Mouse (Mus musculus): ENCODE measurements around the gene Trim29. TPM values are rescaled to one million over a fixed set of nuclear protein-coding genes. Genes with fewer than 3 reads are reported as not detected.

Trim29 gene
- polyA plus RNA-seq, 1 experiment from 2014 or later = 0.13 TPM

GRCm38 (mm10) chr9:43286870-43287269 is 23.8 kb upstream of the Trim29 start:
- H3K79me2 ChIP-seq (ENCODE audit: inconsistent target) = no peaks in the 10 kb centered on the region
- no peak overlapping the region for H3K27ac ChIP-seq
- no peaks in the 10 kb centered on the region for H3K36me3 ChIP-seq (ENCODE audit: inconsistent target)
- H3K4me3 ChIP-seq (ENCODE audit: inconsistent target) = no peak overlapping the region
- 10% methylated on average over 19 of the region's 20 CpGs for WGBS (ENCODE audit: missing documents)

GRCm38 (mm10) chr9:43293058-43293457 is 17.6 kb upstream of the Trim29 start:
- H3K36me3 ChIP-seq (ENCODE audit: inconsistent target) = no peaks in the 10 kb centered on the region
- H3K79me2 ChIP-seq (ENCODE audit: inconsistent target) = no peaks in the 10 kb centered on the region
- no peak overlapping the region for H3K27ac ChIP-seq
- no peak overlapping the region for H3K4me3 ChIP-seq (ENCODE audit: inconsistent target)
- 94% methylated on average over 6 of the region's 6 CpGs for WGBS (ENCODE audit: missing documents)

- 50% methylated on average over 10 of the region's 10 CpGs for WGBS (ENCODE audit: missing documents)
- H3K27ac ChIP-seq = peak overlapping the region; percentile 64
- no peaks in the 10 kb centered on the region for H3K36me3 ChIP-seq (ENCODE audit: inconsistent target)
- no peaks in the 10 kb centered on the region for H3K79me2 ChIP-seq (ENCODE audit: inconsistent target)
- no peak overlapping the region for H3K4me3 ChIP-seq (ENCODE audit: inconsistent target)
Observed at GRCm38 (mm10) chr9:43300394-43300793, 10.3 kb upstream of the Trim29 start.

- no peaks in the 10 kb centered on the region for H3K79me2 ChIP-seq (ENCODE audit: inconsistent target)
- H3K27ac ChIP-seq = peak overlapping the region; percentile 54
- WGBS (ENCODE audit: missing documents) = 67% methylated on average over 4 of the region's 4 CpGs
- no peak overlapping the region for H3K4me3 ChIP-seq (ENCODE audit: inconsistent target)
- no peaks in the 10 kb centered on the region for H3K36me3 ChIP-seq (ENCODE audit: inconsistent target)
Observed at GRCm38 (mm10) chr9:43302989-43303388, 7.7 kb upstream of the Trim29 start.

GRCm38 (mm10) chr9:43305882-43306281 is 4.8 kb upstream of the Trim29 start:
- Histone ChIP-seq H3K4me3 (ENCODE audit: inconsistent target) (no peak overlapping the region), H3K27ac (peak overlapping the region; percentile 24; the same call in 1 of the 2 replicates), H3K79me2 (ENCODE audit: inconsistent target) (no peaks in the 10 kb centered on the region), H3K36me3 (ENCODE audit: inconsistent target) (no peaks in the 10 kb centered on the region)
- 19% methylated on average over 6 of the region's 6 CpGs for WGBS (ENCODE audit: missing documents)

DNA sequence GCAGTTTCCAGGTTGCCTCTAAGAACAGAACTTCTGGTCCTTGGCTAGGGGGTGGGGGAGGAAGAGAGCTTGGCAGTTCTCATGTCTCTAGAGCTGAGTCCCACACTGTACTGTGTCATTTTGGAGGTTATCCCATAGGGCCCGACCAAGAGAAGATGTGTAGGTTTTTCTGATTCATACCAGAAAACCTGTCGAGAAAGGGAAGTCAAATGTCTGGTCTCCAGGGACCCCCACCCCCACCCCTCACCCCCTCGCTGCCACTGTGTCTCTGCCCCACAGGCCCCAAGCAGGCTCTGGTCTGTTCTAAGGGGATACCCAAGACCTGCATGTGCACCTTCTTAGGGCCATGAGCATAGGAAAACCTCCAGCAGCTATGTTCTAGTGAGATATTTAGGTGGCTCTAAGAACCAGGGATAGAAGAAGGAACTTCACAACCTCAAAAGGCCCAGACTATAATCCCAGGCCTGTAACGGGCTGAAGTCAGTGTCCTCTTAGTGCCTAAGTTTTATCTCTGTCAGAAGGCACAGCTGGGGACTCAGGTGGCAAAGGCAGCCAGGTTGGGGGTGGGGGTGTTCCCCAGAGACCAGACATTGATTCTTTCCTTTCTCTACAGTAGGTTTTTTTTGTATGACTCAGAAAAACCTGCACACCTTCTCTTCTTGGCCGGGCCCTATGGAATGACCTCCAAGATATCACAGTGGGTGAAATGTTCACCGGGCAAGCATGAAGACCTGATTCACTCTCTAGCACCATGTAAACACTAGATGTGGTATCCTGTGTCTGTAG is 1.4 kb upstream of the Trim29 start:
- H3K36me3 ChIP-seq (ENCODE audit: inconsistent target) = no peaks in the 10 kb centered on the region
- no peak overlapping the region for H3K27ac ChIP-seq
- 91% methylated on average over 5 of the region's 6 CpGs for WGBS (ENCODE audit: missing documents)
- no peak overlapping the region for H3K4me3 ChIP-seq (ENCODE audit: inconsistent target)
- H3K79me2 ChIP-seq (ENCODE audit: inconsistent target) = no peaks in the 10 kb centered on the region

- no peaks in the 10 kb centered on the region for H3K79me2 ChIP-seq (ENCODE audit: inconsistent target)
- WGBS (ENCODE audit: missing documents) = 88% methylated on average over 7 of the region's 7 CpGs
- H3K36me3 ChIP-seq (ENCODE audit: inconsistent target) = no peaks in the 10 kb centered on the region
- H3K27ac ChIP-seq = no peak overlapping the region
- no peak overlapping the region for H3K4me3 ChIP-seq (ENCODE audit: inconsistent target)
Observed at GRCm38 (mm10) chr9:43312190-43312589, 1.5 kb downstream of the Trim29 start.

DNA sequence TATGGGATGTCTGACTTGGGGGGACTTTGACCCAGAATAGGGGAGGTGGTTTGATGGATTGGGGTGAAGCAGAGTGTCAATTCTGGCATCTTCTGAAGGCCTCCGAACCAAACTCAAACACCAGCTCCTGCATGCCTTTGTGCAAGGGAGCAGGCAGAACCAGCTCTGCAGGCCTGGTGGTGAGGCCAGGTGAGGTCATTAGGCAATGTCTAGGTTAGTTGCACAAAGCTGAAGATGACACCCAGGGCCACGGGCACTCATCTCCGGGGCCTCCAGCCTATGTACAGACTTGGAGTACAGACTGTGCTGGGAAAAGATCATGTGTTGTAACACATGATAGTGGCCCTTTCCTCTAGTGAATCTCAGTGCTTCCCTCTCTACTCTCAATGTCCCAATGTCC is 3.2 kb downstream of the Trim29 start:
- WGBS (ENCODE audit: missing documents) = 95% methylated on average over 3 of the region's 3 CpGs
- H3K4me3 ChIP-seq (ENCODE audit: inconsistent target) = no peak overlapping the region
- no peaks in the 10 kb centered on the region for H3K79me2 ChIP-seq (ENCODE audit: inconsistent target)
- no peaks in the 10 kb centered on the region for H3K36me3 ChIP-seq (ENCODE audit: inconsistent target)
- H3K27ac ChIP-seq = no peak overlapping the region

GRCm38 (mm10) chr9:43315320-43315950 is 4.8 kb downstream of the Trim29 start:
- Histone ChIP-seq H3K79me2 (ENCODE audit: inconsistent target) (no peaks in the 10 kb centered on the region), H3K36me3 (ENCODE audit: inconsistent target) (no peaks in the 10 kb centered on the region), H3K4me3 (ENCODE audit: inconsistent target) (no peak overlapping the region), H3K27ac (no peak overlapping the region)
- WGBS (ENCODE audit: missing documents) = 74% methylated on average over 3 of the region's 3 CpGs

DNA sequence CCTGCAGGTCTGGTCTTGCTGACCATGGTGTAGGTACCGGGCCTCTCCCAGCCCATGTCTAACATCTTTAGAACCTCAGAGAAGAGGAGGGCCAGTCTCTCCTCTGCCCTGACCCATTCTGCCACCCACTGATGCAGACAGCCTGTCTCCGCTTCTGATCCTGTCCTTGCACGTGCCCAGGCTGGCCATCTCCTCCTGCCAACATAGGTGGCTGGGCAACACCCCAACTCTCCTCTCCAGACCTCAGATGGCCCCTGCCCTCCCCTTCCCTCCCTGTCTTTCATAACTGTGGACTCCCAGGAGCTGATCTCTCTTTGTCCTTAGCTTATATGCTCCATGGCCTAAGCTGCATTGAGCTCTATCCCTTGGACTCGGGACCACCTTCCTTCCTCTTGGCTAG is 5.8 kb downstream of the Trim29 start:
- H3K4me3 ChIP-seq (ENCODE audit: inconsistent target) = no peak overlapping the region
- no peak overlapping the region for H3K27ac ChIP-seq
- H3K36me3 ChIP-seq (ENCODE audit: inconsistent target) = no peaks in the 10 kb centered on the region
- H3K79me2 ChIP-seq (ENCODE audit: inconsistent target) = no peaks in the 10 kb centered on the region
- 88% methylated on average over 4 of the region's 4 CpGs for WGBS (ENCODE audit: missing documents)

DNA sequence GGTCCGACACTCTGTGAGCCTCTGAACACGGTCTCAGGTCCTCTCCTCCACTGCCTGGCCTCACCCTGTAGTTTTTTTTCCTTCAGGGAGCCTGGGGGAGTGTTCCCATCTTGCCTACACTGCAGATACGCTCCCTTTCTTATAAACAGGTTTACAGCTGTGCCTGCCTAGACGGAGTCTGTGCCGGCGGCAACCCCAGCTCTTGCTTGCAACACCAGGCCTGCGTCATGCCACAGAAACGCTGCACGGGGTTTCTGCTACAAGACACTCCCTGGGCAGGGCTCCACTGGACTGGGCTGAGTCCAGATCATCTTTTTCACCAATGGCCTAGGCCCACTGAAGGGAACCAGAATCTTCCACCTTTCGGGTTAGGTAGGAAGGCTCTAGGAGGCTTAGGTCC is 8.0 kb downstream of the Trim29 start:
- H3K27ac ChIP-seq = no peak overlapping the region
- no peak overlapping the region for H3K4me3 ChIP-seq (ENCODE audit: inconsistent target)
- H3K79me2 ChIP-seq (ENCODE audit: inconsistent target) = no peaks in the 10 kb centered on the region
- no peaks in the 10 kb centered on the region for H3K36me3 ChIP-seq (ENCODE audit: inconsistent target)
- 85% methylated on average over 10 of the region's 10 CpGs for WGBS (ENCODE audit: missing documents)

DNA sequence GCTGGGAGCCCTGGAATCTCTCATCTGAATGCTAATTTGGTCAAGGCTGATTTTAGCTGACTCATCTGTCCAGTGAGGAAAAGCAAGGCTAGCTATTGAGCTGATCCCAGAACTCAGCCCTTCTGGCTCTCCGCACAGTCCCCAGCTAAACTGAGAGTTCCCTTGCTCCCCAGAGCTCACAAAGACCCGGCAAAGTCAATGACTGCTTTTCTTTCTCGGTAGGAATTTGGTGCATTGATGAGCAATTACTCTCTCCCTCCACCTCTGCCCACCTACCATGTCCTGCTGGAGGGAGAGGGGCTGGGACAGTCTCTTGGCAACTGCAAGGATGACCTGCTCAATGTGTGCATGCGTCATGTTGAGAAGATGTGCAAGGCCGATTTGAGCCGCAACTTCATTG is 11.3 kb downstream of the Trim29 start:
- Histone ChIP-seq H3K36me3 (ENCODE audit: inconsistent target) (no peaks in the 10 kb centered on the region), H3K4me3 (ENCODE audit: inconsistent target) (no peak overlapping the region), H3K27ac (no peak overlapping the region), H3K79me2 (ENCODE audit: inconsistent target) (no peaks in the 10 kb centered on the region)
- WGBS (ENCODE audit: missing documents) = 87% methylated on average over 6 of the region's 6 CpGs

DNA sequence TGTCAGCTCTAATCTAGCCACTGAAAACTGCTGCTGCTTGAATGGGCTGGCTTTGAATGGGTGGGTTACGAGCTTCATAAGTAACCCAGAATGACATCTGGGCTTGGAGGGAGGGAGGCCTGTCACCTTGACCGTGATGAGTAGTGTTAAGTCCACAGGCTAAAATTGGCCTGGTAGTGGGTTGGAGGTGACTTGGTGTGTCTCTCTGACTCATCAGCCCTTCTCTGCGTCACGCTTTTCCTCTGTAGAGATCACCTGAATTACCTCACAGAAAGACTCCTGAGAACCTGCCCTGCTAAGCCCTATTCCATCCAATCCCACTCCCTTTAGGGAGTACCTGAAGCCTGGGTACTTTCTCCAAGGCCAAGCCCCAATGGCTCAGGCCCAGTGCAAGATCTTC is 12.0 kb downstream of the Trim29 start:
- H3K36me3 ChIP-seq (ENCODE audit: inconsistent target) = no peaks in the 10 kb centered on the region
- H3K79me2 ChIP-seq (ENCODE audit: inconsistent target) = no peaks in the 10 kb centered on the region
- H3K27ac ChIP-seq = no peak overlapping the region
- no peak overlapping the region for H3K4me3 ChIP-seq (ENCODE audit: inconsistent target)
- 95% methylated on average over 4 of the region's 4 CpGs for WGBS (ENCODE audit: missing documents)

GRCm38 (mm10) chr9:43325486-43325885 is 14.8 kb downstream of the Trim29 start:
- WGBS (ENCODE audit: missing documents) = 57% methylated on average over 3 of the region's 3 CpGs

DNA sequence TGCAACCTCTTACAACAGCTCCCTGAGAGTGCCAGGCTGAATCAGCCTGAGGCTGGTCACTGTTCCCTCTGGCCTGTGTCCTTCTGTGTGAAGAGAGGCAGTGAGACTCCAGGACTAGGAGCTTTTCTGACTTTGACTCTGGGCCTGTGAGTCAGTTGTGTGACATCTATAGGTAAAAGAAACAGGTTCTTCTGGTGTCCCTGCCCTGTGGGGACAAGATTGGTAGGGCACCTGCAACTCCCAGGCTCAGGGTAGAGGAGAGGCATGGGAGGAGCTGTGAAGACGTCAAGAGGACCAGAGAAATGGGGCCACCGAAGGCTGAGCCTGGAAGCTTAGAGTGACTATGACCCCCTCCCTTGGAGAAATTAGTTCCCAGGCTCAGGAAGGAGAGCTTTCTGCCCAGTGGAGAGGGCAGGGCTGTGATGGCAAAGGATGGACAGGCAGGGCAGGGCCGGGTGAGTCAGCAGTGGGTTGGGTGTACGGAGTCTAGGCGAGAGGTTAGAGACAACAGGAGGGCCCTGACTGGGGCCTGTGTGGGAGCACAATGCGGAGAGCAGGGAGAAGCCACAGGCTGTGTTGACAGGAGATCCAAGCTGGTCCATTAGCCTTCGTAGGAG is 15.5 kb downstream of the Trim29 start:
- Histone ChIP-seq H3K4me3 (ENCODE audit: inconsistent target) (no peak overlapping the region), H3K79me2 (ENCODE audit: inconsistent target) (no peaks in the 10 kb centered on the region), H3K36me3 (ENCODE audit: inconsistent target) (no peaks in the 10 kb centered on the region), H3K27ac (no peak overlapping the region)
- 74% methylated on average over 7 of the region's 7 CpGs for WGBS (ENCODE audit: missing documents)

More at GRCm38 (mm10) chr9:43325486-43325885, 14.8 kb downstream of the Trim29 start:
- Histone ChIP-seq H3K27ac (no peak overlapping the region), H3K79me2 (ENCODE audit: inconsistent target) (no peaks in the 10 kb centered on the region), H3K36me3 (ENCODE audit: inconsistent target) (no peaks in the 10 kb centered on the region), H3K4me3 (ENCODE audit: inconsistent target) (no peak overlapping the region)
